Mouse (Mus musculus) retina, postnatal 1 day (tissue): ENCODE results near the gene Aldh1l2.
"Not testable (repeated sequence)": the region's sequence is repeated elsewhere in the genome, so short reads cannot be mapped to it uniquely, and the experiment has no call there.

Experiments
- DNase-seq: peaks from one replicate; pipeline ENCODE4 v3.0.0-alpha.2; 2012

Gene Aldh1l2

DNA sequence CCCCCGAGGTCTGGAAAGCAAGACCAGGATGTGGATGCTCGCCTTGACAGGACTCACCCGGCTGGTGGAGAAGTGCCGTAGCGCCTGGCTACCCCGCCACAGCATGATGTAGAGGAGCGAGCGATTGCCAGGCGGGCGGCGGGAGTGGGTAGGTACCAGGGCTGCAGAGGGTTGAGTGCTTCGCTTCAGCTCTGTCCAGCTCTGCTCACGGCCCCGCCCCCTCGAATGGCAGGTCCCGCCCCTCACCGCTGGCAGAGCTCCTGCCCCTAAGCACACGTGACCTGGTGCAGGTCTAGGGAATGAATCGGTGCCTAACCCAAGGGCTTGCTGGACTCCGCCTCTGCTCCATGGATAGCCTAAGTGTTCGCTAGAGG lies at the start of gene Aldh1l2:
Aldh1l2 (minus strand) TSS at position 231 of the 374 bp plus-strand sequence.
- peak; percentile 90 for DNase-seq

DNA sequence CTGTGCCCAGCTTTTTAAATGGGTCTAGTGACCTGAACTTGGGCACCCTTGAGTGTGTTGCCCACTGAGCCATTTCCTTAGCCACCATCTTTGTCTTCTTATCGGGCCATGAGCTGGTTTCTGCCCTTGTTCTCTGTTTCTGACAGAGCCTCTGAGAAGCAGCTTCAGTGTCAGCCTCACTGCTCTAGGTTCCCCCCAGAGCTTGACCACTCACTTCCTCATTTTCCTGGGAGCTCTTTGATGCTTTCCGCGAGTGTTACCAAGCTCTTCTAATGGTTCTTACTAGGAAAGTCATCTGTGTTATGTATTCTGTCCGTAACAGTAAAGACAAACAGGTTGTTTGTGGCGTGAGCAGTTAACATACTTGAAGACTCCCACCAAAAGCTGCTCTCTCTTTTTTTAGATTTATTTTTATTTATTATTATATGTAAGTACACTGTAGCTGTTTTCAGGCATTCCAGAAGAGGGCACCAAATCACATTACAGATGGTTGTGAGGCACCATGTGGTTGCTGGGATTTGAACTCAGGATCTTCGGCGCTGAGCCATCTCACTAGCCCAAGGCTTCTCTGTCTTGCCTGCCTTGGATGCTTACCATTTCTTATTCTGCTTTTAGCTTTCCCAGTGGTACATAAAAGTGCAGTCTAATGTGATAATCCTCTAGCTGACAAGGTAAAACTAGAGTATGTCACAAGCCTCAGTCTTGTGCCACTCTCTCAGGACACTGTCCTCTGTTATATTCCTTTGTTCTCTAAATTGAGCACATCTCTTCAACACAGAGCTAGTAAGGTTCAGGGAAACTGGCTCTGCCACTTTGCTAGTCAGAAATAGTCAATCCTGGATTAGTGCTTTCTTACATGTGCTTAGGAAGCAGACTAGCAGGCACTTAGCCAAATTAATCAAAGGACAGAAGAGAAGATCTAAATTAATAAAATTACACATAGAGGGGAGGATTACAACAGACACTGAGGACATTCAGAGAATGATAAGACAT lies 31.8 kb upstream of the Aldh1l2 start:
- DNase-seq = peak; percentile 8

DNA sequence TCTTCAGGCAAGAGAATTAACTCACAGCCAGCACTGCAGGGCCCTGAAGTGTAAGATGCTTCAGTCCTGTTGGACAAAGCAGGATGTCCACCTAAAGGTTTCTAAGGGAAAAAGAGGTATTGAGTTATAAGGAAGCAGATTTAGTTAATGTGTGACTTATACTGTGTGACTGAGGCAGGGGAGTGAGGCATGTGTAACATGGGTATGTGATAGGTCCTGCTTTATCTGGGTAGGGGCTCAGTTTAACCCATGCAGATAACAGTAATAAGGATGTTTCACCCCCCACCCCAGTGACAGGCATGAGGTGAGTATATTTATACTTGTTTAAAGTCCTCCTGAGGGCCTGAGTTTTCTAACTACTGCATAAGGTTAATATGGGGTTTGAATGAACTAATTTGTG lies 29.1 kb upstream of the Aldh1l2 start:
- DNase-seq = no peak

DNA sequence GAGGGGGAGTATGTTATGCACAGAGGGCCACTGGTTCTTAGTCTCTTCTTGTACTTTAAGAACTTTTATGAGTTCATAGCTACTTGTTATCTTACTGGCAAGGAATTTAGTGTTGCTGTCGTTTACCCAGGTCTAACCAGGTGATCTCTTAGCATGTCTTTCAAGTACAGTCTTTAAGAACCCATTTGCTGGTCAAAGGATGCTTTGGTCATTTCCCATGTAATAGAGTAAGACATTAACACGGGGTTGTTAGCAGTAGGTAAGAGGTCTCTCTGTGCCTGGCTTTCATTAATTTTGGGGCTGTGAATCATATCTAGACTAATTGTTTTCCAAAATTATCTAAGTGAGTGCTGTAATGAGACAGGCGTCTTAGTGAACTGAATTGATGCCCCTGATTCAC lies 11.4 kb upstream of the Aldh1l2 start:
- DNase-seq = no peak

DNA sequence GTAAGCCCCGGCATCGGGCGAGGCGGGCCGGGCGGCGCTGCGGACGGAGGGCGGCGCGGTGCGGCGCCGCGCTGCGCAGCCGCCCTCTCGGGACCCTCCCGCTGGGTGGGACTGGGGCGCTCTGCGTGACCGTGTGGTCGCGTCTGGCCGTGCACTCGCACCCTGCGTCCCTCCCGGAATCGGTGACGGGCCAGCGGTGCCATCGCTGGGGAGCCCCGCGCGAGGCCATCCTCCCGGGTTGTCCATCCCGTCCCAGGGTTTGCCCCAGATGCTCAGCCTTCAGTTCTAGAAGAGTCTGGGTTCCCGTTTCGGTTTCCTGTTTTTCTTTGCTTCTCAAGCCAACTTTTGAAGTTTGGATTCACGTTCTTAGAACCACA lies 10.2 kb upstream of the Aldh1l2 start:
- no peak for DNase-seq

DNA sequence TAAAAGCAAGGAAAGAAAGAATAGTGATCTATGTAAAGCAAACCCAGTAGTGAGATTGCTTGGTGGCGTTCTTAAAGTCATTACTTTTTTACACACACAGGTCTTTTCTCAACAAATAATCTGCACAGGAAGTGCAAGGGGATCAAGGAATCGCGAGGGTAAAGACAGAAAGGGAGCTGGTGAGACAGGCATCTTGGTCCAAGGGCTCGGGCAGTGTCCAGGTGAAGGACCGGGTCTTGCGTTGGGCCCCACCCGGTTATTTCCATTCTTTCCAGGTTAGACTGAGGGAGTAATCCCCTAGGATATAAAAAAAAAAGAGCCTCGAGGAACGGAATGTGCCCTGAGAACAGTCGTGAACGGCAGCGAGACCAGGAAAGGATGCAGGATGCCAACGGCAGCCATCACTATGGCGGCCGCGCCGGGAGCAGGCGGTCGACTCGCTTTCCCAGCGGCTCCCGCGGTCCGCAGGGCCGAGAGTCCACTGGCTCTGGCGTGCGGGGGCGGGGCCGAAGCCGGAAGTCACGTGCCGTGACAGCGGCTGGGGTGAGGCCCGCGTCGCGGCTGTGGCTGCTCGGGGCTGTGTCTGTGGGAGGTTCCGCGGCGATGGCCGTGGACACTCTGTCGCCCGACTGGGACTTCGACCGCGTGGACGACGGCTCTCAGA lies 9.6 kb upstream of the Aldh1l2 start, which contains the start of gene Washc4:
Washc4 (plus strand) TSS at position 314 of the 664 bp plus-strand sequence.
- peak; percentile 96 for DNase-seq

DNA sequence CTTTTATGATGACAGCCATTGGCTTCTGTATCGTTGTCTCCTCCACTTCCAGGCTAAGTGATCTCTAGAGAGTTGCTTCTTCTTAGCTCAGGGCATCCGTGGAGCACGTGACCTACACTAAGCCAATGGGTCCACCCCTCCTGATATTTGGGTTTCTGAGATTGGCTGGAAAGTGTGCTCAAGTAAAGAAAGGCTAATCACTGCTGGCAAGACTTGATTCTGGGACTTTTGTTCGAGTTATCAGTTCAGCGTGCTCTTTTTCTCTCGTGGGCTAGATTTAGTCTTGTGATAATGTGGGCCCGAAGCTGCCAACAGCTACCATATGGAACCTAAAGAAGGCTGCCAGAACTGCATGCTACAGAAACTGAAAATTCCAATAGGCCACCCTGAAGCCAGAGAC lies 8.3 kb upstream of the Aldh1l2 start:
- DNase-seq = no peak

DNA sequence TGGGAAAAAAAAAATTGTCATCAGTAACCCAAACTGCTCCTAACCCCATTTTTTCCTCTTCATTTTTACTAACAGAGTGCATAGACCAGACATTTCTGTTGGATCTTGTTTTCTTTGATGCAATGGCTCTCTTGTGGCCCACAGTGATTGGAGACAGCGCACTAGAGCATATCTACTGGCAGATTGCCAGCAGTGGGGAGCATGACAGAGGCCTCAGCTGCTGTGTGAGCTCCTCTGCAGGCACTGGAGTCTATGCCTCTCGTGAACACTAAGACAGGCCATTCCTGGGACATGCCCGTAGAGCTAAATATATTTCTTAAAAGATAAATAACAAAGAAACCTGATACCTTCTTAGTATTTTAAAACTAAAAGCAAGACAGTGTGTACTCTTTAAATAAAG lies 6.2 kb upstream of the Aldh1l2 start:
- DNase-seq = peak; percentile 54

DNA sequence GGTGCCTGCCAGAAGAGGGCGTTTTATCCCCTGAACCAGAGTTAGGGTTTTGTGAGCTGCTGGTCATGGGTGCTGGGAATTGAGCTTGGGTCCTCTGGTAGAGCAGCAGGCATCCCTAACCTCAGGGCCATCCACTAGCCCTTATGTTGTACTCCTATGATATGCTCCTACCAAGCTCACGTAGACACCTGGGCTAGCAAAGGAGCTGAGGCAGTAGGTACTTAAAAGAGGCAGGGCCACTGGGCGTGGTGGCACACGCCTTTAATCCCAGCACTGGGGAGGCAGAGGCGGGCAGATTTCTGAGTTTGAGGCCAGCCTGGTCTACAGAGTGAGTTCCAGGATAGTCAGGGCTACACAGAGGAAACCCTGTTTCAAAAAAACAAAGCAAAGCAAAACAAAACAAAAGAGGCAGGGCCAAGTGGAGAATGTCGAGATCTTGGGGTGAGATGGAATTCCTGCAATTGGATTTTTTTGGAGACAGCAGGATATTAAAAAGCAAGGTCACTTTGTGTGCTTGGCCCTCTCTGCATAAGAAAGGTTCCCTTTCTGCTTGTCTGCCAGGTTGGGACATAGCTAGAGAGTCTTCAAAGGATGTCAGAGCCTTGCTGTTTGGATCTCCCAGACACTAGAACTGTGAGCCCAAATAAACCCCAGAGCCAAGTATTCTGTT lies 5.5 kb upstream of the Aldh1l2 start:
- DNase-seq = no peak

DNA sequence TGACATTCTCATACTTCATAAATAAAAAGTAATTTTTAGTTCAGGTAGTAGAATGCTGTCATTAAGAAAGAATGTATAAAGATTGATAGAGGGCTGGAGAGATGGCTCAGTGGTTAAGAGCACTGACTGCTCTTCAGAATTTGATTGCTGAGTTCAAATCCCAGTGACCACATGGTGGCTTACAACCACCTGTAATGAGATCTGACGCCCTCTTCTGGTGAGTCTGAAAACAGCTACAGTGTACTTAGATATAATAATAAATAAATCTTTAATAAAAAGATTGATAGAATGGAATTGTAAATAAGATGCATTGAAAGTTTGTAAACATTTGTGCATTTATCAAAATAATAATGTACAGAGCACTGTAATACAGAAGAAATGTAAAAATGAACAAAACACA lies 2.5 kb upstream of the Aldh1l2 start:
- DNase-seq = no peak

DNA sequence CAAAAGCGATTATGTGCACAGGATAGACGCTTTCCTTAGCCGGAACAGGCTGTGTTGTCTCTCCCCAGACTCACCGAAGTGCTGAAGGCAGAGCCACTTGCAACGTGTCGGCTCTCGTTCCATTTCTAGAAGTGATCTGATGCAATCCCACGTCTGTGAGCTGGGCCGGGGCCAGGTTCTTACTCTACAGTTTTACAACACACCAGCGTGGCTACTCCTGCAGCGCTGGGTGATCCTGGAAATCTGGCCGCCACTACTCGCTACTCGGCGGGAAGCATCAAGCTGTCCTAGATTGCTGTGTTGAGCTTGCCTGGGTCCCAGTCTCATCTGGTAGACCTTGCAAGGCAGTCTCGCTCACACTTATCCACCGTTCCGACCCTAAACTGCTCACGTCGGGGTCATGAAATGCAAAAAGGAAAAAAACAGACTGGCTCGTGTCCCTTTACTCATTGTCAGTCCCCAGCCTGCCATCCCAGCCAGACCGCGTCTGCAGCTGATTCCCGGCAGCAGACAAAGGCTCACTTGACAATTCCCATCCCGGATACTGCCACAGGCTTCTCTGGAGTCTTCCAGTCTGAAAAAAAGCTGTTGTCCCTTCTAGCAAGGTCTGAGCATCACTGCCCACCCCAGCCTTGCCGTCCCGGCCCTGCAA lies 556 bp downstream of the Aldh1l2 start:
- peak; percentile 57 for DNase-seq

DNA sequence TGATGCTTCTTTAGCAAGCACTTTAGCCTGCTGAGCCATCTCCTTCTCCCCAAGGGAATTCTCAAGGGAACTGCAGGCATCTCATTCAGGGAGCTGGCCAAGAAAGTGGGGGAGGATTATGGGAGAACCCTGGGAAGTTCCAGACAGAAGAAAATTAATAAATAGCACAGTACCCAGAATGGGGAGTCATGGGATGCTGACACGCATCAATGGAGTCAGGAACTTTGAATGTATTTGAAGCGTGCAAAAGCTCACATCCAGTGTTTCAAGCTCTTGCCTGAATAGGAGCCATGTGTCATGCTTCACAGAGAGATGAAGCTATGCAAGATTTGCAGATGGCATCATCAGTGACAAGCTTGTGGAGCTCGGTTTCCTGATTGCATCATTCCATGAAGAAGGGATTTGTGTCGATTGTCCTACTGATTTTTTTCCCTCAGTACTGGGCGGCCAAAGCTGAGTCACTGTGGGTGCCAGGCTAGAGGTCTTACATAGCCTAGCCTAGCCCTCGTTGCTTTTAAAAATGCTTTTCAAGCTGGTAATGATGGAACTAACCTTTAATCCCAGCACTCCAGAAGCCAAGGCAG lies 3.5 kb downstream of the Aldh1l2 start:
- DNase-seq = no peak

DNA sequence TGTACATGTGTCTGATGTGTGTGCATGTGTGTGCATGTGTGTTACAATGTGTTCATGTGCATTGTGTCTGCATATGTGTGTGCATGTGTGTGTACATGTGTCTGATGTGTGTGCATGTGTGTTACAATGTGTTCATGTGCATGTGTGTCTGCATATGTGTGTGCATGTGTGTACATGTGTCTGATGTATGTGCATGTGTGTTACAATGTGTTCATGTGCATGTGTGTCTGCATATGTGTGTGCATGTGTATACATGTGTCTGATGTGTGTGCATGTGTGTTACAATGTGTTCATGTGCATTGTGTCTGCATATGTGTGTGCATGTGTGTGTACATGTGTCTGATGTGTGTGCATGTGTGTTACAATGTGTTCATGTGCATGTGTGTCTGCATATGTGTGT lies 9.7 kb downstream of the Aldh1l2 start:
- DNase-seq = not testable (repeated sequence)

DNA sequence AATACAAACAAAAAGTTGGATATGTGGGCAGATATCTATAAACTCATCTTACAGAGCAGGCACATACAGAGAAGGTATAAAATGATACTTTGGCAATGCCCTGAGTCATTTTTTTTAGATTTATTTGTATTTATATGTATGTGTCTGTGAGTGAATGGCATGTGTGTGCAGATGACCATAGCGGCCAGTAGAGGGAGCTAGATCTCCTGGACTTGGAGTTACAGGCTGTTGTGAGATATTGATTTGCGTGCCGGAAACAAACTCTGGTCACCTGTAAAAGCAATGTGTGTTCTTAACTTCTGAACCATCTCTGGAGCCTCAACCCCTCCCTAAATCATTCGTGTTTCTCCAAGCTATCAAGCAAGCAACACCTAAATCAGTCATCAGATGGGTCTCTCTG lies 12.9 kb downstream of the Aldh1l2 start:
- DNase-seq = no peak

DNA sequence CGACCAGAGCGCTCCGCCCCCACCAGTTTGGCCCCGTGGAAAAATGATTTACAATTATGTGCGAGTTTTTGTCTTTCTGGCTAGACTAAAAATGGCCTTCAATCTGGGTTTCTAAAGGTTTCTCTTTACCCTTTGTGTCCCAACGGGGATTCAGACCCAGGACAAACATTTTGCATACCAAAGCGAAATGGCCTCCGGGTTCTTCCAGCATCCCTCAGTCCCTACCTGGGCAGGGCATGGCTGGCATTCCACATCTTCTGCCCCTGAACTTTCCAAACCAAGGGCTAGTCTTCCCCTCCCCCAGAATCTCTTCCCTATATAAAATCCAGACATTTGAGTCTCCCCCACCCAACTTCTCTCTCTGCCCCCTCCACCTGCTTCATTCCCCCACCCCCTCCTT lies 20.2 kb downstream of the Aldh1l2 start:
- DNase-seq = no peak

DNA sequence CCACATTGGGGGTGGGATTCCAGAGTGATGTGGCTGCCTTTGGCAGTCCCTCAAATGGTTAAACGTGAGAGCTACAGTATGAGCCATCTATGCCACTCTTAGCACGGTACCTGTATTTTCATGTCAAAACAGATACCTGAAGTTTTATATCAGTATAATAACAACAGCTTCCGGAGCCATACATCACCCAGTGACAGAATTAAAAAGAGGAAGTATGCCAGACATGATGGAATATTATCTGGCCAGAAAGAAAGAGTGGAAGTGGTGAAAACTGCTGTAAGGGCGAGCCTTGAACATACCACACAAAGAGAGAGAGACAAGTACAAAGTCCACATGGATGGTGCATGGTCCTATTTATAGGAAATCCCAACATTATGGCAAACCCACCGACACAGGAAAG lies 22.6 kb downstream of the Aldh1l2 start:
- DNase-seq = no peak

DNA sequence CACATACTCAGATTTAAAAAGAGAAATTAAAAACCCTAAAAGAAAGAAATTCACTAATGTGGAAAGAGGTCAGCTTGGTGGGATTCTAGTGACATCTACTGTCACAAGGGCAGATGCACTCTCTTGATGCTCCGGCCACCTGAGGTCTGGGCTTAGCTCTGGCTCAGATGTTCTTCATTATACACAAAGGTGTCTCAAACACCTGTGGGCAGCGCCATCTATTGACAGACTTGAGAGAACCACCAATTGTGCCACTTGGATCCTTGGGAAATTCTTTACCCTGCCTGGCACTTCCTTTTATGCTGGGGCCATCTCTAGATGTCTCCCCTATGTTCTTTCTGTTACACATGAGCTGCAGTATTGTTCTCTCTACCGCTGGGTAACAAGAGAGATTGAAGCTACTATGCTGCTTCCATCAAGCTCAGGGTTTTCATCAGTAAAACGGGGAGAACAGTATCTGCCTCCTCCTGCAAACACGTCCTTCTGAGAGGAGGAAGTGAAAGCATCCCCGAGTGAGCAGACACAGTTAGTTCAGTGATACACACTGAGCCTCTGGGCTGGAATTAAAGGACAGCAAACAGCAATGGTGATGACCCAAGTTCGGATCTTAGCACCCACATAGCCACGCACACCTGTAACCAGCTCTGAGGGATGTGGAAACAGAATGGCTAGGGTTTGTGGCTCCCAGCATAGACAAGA lies 24.8 kb downstream of the Aldh1l2 start:
- peak; percentile 17 for DNase-seq

DNA sequence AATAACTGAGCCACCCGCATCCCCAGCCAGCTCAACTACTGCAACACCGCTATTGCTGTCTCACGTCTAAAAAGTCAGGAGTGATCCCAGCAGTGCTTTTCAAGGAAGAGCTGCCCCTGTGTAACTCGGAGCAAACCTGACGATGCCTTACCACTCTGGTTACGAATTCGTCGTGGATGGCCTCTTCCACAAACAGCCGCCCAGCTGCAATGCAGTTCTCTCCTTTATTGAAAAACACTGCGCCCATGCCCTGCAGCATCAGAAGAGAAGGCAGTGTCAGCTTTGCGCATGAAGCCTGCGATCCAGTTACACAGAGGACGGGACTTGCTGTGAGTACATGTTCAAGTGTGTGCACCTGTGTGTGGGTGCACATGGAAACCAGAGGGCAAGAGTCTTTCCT lies 36.6 kb downstream of the Aldh1l2 start:
- DNase-seq = no peak

DNA sequence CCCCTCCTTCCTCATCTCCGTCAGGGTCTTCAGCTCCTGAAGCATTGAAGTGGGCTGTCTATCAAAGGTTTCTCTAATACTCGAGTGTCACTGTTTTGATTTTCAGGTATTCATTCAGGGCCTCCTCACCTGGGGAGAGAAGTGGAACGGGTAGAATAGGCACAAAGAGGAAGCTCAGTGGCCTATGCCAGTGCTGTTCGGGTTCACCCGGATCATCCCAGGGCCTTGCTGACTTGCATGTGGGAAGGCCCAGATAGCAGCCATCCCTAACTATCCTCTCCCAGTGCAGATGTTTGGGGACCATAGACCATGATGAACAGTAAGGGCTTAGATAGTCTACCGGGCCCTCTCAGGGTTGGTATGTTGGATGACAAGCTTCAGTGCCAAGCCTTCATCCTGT lies 43.4 kb downstream of the Aldh1l2 start:
- no peak for DNase-seq

DNA sequence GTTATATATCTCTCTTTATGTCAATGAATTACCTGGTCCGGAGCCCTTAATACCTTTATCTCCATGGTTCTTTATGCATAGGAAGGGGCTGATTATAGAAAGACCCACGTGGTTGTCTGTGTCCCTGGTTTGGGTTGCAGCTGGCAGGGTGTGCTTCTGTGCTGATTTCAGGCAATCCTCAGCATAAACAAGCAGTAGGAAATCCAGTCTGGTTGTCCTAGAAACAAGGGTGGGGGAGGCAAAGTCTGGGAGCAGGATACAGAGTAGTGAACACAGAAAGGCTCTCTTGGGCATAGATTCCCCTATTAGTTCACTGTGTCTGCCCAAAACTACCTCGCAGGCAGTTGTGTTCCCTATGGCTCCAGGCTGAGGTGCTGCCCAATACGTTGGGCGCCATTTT lies 56.7 kb downstream of the Aldh1l2 start:
- no peak for DNase-seq

DNA sequence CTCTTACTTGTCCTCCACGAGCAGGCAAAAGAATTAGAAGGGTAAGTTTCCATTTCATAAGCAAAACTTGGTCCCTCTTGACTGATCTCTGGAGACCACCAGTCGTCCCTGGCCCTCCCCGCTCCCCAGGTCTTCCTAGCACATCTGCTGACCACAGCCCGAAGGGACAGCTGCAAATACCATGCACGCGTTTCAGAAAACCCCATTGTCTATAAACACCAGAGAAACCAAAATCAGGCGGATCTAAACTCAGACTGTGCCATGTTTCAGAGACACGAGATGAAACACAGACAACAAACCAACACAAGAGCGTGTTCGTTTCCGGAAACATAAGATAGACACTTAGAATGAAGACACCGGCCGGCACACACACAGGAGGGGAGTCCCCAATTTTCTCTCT lies 58.7 kb downstream of the Aldh1l2 start:
- DNase-seq = no peak

DNA sequence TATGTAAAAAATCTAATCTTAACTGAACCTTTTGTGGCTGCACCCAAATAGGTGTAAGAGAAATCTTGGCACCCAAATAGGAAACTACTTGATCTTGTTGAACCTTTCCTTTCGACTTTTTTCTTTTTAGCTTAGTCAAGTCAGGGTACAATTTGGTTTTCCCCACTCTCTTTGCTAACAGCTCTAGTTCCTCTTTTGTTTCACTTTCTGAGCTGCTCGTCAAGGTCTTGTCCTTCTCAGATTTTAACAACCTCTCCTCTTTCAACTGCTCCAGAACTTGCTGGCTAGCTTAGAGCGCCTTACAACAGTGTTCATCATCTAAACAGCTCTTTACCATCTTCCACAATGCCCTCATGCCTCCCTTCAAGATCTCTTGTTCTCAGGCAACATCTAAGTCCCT lies 76.4 kb downstream of the Aldh1l2 start:
- no peak for DNase-seq
